10 mouse cellular contexts compared by ENCODE assay signal in genomic region chr5:64030281-64030960, GRCm38 (mm10).
DNase-seq lines count a peak whose midpoint lies in the region; ATAC-seq and TF ChIP-seq lines count a peak whose summit lies in the region.
"Had no signal": no experiment of that assay in that cellular context is flagged by ENCODE, and none has a peak within 500 bp of the region (broad histone marks: within the 10 kb centered on the region; RNA-seq: fewer than 3 reads in every experiment).

No protein-coding gene starts in this region.

- WGBS in heart, adult 2 months, result 84% methylated on average over 7 of the region's 8 CpGs
- WGBS in lung, postnatal 0 days, result 89% methylated on average over 6 of the region's 8 CpGs
- WGBS in forebrain, embryonic 15.5 days, result 94% methylated on average over 7 of the region's 8 CpGs
- 93% methylated on average over 6 of the region's 8 CpGs for WGBS in forebrain, postnatal 0 days

- no peak for TF ChIP-seq POLR2A in heart, adult 2 months (IDR thresholded peaks at IDR 0.05; ENCODE audit: insufficient read depth, low read depth, low read length)

- H3K4me3 ChIP-seq in heart, adult 2 months, result no peak overlapping the region
- no peak overlapping the region for H3K4me3 ChIP-seq in lung, postnatal 0 days (ENCODE audit: low read depth, low read length)
- H3K4me3 ChIP-seq in forebrain, embryonic 15.5 days, result no peak overlapping the region
- H3K4me3 ChIP-seq in forebrain, postnatal 0 days (ENCODE audit: low read depth, low read length), result no peak overlapping the region
- H3K4me3 ChIP-seq: liver, embryonic 12.5 days; neural tube, embryonic 12.5 days had no signal

- no peak overlapping the region for H3K9ac ChIP-seq in heart, adult 2 months (ENCODE audit: low read depth, low read length)
- H3K9ac ChIP-seq in lung, postnatal 0 days (replicated peaks; ENCODE audit: low read depth), result no peak overlapping the region
- no peak overlapping the region for H3K9ac ChIP-seq in forebrain, embryonic 15.5 days (replicated peaks)
- no peak overlapping the region for H3K9ac ChIP-seq in forebrain, postnatal 0 days
- H3K9ac ChIP-seq: liver, embryonic 12.5 days; neural tube, embryonic 12.5 days had no signal

- H3K4me2 ChIP-seq in lung, postnatal 0 days (replicated peaks; ENCODE audit: low read depth, low read length), result no peak overlapping the region
- H3K4me2 ChIP-seq in forebrain, embryonic 15.5 days (replicated peaks), result no peak overlapping the region
- H3K4me2 ChIP-seq in forebrain, postnatal 0 days (ENCODE audit: low read depth), result no peak overlapping the region
- H3K4me2 ChIP-seq: liver, embryonic 12.5 days; neural tube, embryonic 12.5 days had no signal

- no peaks in the 10 kb centered on the region for H3K79me2 ChIP-seq in heart, adult 2 months (replicated peaks; ENCODE audit: control insufficient read depth, insufficient read depth, low read length)

- H3K9me3 ChIP-seq in lung, postnatal 0 days (ENCODE audit: low read length), result no peaks in the 10 kb centered on the region
- no peaks in the 10 kb centered on the region for H3K9me3 ChIP-seq in forebrain, embryonic 15.5 days
- no peaks in the 10 kb centered on the region for H3K9me3 ChIP-seq in forebrain, postnatal 0 days (ENCODE audit: low read length)
- H3K9me3 ChIP-seq: liver, embryonic 12.5 days; neural tube, embryonic 12.5 days had no signal

- peak; percentile 65 for ATAC-seq in lung, postnatal 0 days
- ATAC-seq in forebrain, embryonic 15.5 days (replicated peaks), result no peak
- no peak for ATAC-seq in forebrain, postnatal 0 days
- ATAC-seq: liver, embryonic 12.5 days had no signal

- intact Hi-C loops in heart, adult 2 months (cut with DNase I), result no loop called here
- intact Hi-C loops in heart, postnatal 14 days (cut with DNase I), result no loop called here

- peak overlapping the region; percentile 65 for H3K27ac ChIP-seq in heart, adult 2 months
- H3K27ac ChIP-seq in lung, postnatal 0 days (ENCODE audit: low read length), result peak overlapping the region; percentile 43; the same call in 1 of the 2 replicates
- no peak overlapping the region for H3K27ac ChIP-seq in forebrain, embryonic 15.5 days (replicated peaks)
- H3K27ac ChIP-seq in forebrain, postnatal 0 days (ENCODE audit: low read depth, low read length), result no peak overlapping the region
- H3K27ac ChIP-seq: liver, embryonic 12.5 days; neural tube, embryonic 12.5 days had no signal

- TF ChIP-seq CTCF in heart, adult 2 months (IDR thresholded peaks at IDR 0.05), result peak; percentile 29
- no peak for TF ChIP-seq CTCF in lung, postnatal 0 days (IDR thresholded peaks at IDR 0.05)
- no peak for TF ChIP-seq CTCF in forebrain, postnatal 0 days (IDR thresholded peaks at IDR 0.05; ENCODE audit: low read depth)

- no peaks in the 10 kb centered on the region for H3K36me3 ChIP-seq in heart, adult 2 months (ENCODE audit: control insufficient read depth, insufficient read depth, low read length)
- no peaks in the 10 kb centered on the region for H3K36me3 ChIP-seq in lung, postnatal 0 days (ENCODE audit: insufficient read depth, low read length)
- no peaks in the 10 kb centered on the region for H3K36me3 ChIP-seq in forebrain, embryonic 15.5 days
- H3K36me3 ChIP-seq in forebrain, postnatal 0 days (ENCODE audit: insufficient read depth), result no peaks in the 10 kb centered on the region
- H3K36me3 ChIP-seq: liver, embryonic 12.5 days; neural tube, embryonic 12.5 days had no signal

- no peaks in the 10 kb centered on the region for H3K27me3 ChIP-seq in heart, adult 2 months (ENCODE audit: control insufficient read depth, insufficient read depth, low read length)
- no peaks in the 10 kb centered on the region for H3K27me3 ChIP-seq in lung, postnatal 0 days (replicated peaks; ENCODE audit: insufficient read depth, low read length)
- H3K27me3 ChIP-seq in forebrain, embryonic 15.5 days, result no peaks in the 10 kb centered on the region
- no peaks in the 10 kb centered on the region for H3K27me3 ChIP-seq in forebrain, postnatal 0 days (ENCODE audit: insufficient read depth, low read length)
- H3K27me3 ChIP-seq: liver, embryonic 12.5 days; neural tube, embryonic 12.5 days had no signal

- TF ChIP-seq EP300 in heart, adult 2 months (IDR thresholded peaks at IDR 0.05; ENCODE audit: insufficient read depth, low read depth, low read length), result no peak
- no peak for TF ChIP-seq EP300 in lung, postnatal 0 days (IDR thresholded peaks at IDR 0.05)

- peak in 1 of 2 experiments; percentile 32 for DNase-seq in heart, adult 2 months
- no peak for DNase-seq in heart, postnatal 14 days
- peak; percentile 48 to 60 for DNase-seq in B cell, adult 2 months
- DNase-seq in brain, adult 2 months (ENCODE audit: low read depth, low spot score), result peak; percentile 67
- no peak for DNase-seq in lung, postnatal 0 days (ENCODE audit: low spot score)
- no peak for DNase-seq in ovary, postnatal 36 days (ENCODE audit: low spot score)
- no peak for DNase-seq in forebrain, postnatal 0 days

- H3K4me1 ChIP-seq in heart, adult 2 months (ENCODE audit: control insufficient read depth, insufficient read depth, low read length), result no peaks in the 10 kb centered on the region
- H3K4me1 ChIP-seq in lung, postnatal 0 days (ENCODE audit: insufficient read depth, low read depth, low read length), result 0 out of 2 replicates have a peak, but pooled peaks cover 3% of the 10 kb centered on the region
- H3K4me1 ChIP-seq in forebrain, embryonic 15.5 days, result no peaks in the 10 kb centered on the region
- no peaks in the 10 kb centered on the region for H3K4me1 ChIP-seq in forebrain, postnatal 0 days (ENCODE audit: insufficient read depth)
- H3K4me1 ChIP-seq: liver, embryonic 12.5 days; neural tube, embryonic 12.5 days had no signal

Comparison
In these comparisons a context has a peak if more than half of its experiments do, and no peak if none do; other contexts are left out.
1. DNase-seq: peak in B cell, adult 2 months (2 of 2) and brain, adult 2 months (single experiment); none in heart, postnatal 14 days (0 of 2), lung, postnatal 0 days (single experiment), ovary, postnatal 36 days (single experiment) and forebrain, postnatal 0 days (single experiment).
2. H3K27ac ChIP-seq: peak in heart, adult 2 months (single experiment) and lung, postnatal 0 days (single experiment); none in forebrain, embryonic 15.5 days (single experiment) and forebrain, postnatal 0 days (single experiment).